Mouse (Mus musculus) MEL (cell line): ENCODE measurements around the gene Shq1. TPM values are rescaled to one million over a fixed set of nuclear protein-coding genes. Genes with fewer than 3 reads are reported as not detected.

Experiments
- DNase-seq: peaks from one replicate; pipeline ENCODE4 v3.0.0; 2011; ENCODE audit warnings: low read depth, low spot score
- H3K27ac ChIP-seq: 2 replicates; pipeline ENCODE4 v1.5.1; 2012; ENCODE audit warnings: low read depth, mild to moderate bottlenecking, control low read depth, low read length, moderate library complexity; ENCODE audit not compliant: control insufficient read depth
- H3K27me3 ChIP-seq, 2 experiments: fragments of 150-350 bp in 1 of 2; sonication (generic) in 1 of 2; 2 replicates each; pipeline ENCODE4 v1.6.1; 2012; ENCODE audit warnings: low read length in 2 of 2, mild to moderate bottlenecking in 2 of 2, improper control_type of control experiment in 1 of 2, moderate library complexity in 1 of 2; ENCODE audit not compliant: insufficient read depth in 2 of 2, control insufficient read depth in 1 of 2
- H3K36me3 ChIP-seq, 2 experiments: 2 replicates each; pipeline ENCODE4 v1.6.1; 2012 to 2014; ENCODE audit warnings: low read length in 2 of 2, improper control_type of control experiment in 1 of 2, inconsistent platforms in 1 of 2, mild to moderate bottlenecking in 1 of 2; ENCODE audit not compliant: insufficient read depth in 2 of 2, control insufficient read depth in 1 of 2
- H3K4me1 ChIP-seq, 2 experiments: fragments of 150-350 bp in 1 of 2; sonication (generic) in 1 of 2; 2 replicates each; pipeline ENCODE4 v1.6.1; 2012; ENCODE audit warnings: low read length in 2 of 2, improper control_type of control experiment in 1 of 2, mild to moderate bottlenecking in 1 of 2; ENCODE audit not compliant: insufficient read depth in 2 of 2, control insufficient read depth in 1 of 2
- H3K4me3 ChIP-seq, 2 experiments: fragments of 150-350 bp in 1 of 2; sonication (generic) in 1 of 2; 2 replicates each; pipeline ENCODE4 v1.5.1; 2012; ENCODE audit warnings: low read depth in 2 of 2, low read length in 2 of 2, mild to moderate bottlenecking in 2 of 2, moderate library complexity in 2 of 2, control low read depth in 1 of 2, improper control_type of control experiment in 1 of 2; ENCODE audit not compliant: control insufficient read depth in 1 of 2, insufficient read depth in 1 of 2
- H3K79me2 ChIP-seq: 2 replicates; pipeline ENCODE4 v1.6.1; 2012; ENCODE audit warnings: mild to moderate bottlenecking, low read length, moderate library complexity; ENCODE audit not compliant: control insufficient read depth, poor library complexity, insufficient read depth
- H3K9ac ChIP-seq: 2 replicates; pipeline ENCODE4 v1.6.1; 2012; ENCODE audit warnings: low read depth, mild to moderate bottlenecking, control low read depth, low read length, moderate library complexity; ENCODE audit not compliant: control insufficient read depth, poor library complexity, severe bottlenecking
- H3K9me3 ChIP-seq: fragments of 150-350 bp; sonication (generic); replicated peaks from 2 replicates; pipeline ENCODE4 v1.6.1; 2012; ENCODE audit warnings: mild to moderate bottlenecking, low read length, improper control_type of control experiment, moderate library complexity; ENCODE audit not compliant: insufficient read depth
- CHD1 ChIP-seq: IDR thresholded peaks from 2 replicates; pipeline ENCODE4 v1.6.1; 2012; ENCODE audit warnings: low read depth, mild to moderate bottlenecking, inconsistent platforms, low read length, improper control_type of control experiment
- CHD2 ChIP-seq: IDR thresholded peaks from 2 replicates; pipeline ENCODE4 v1.6.1; 2011; ENCODE audit warnings: low read length, improper control_type of control experiment
- CTCF ChIP-seq, 3 experiments: IDR thresholded peaks in 2 of 3; conservative IDR thresholded peaks in 1 of 3; 2 replicates each; pipeline ENCODE4 v1.5.1; 2011 to 2012; ENCODE audit warnings: low read length in 3 of 3, low read depth in 2 of 3, mild to moderate bottlenecking in 2 of 3, improper control_type of control experiment in 1 of 3, inconsistent platforms in 1 of 3, mixed read lengths in 1 of 3, moderate library complexity in 1 of 3; ENCODE audit not compliant: control insufficient read depth in 1 of 3, insufficient read depth in 1 of 3, poor library complexity in 1 of 3, severe bottlenecking in 1 of 3
- GABPA ChIP-seq: IDR thresholded peaks from 2 replicates; pipeline ENCODE4 v1.6.1; 2012; ENCODE audit warnings: low read depth, mild to moderate bottlenecking, inconsistent platforms, low read length, improper control_type of control experiment, moderate library complexity
- GATA1 ChIP-seq: IDR thresholded peaks from 2 replicates; pipeline ENCODE4 v1.6.1; 2011; ENCODE audit warnings: low read depth, low read length, improper control_type of control experiment
- HCFC1 ChIP-seq: IDR thresholded peaks from 2 replicates; pipeline ENCODE4 v1.6.1; 2012; ENCODE audit warnings: low read depth, mild to moderate bottlenecking, inconsistent platforms, low read length, improper control_type of control experiment, moderate library complexity
- JUND ChIP-seq: IDR thresholded peaks from 2 replicates; pipeline ENCODE4 v1.6.1; 2011; ENCODE audit warnings: low read depth, mild to moderate bottlenecking, improper control_type of control experiment, low read length
- MAFK ChIP-seq: IDR thresholded peaks from 2 replicates; pipeline ENCODE4 v1.6.1; 2011; ENCODE audit warnings: low read depth, mild to moderate bottlenecking, low read length, improper control_type of control experiment, borderline replicate concordance
- MEF2A ChIP-seq: IDR thresholded peaks from 2 replicates; pipeline ENCODE4 v1.6.1; 2014; ENCODE audit warnings: low read depth, mild to moderate bottlenecking, inconsistent platforms, low read length, improper control_type of control experiment; ENCODE audit not compliant: poor library complexity, insufficient replicate concordance, severe bottlenecking; ENCODE audit errors: extremely low read depth
- MXI1 ChIP-seq: IDR thresholded peaks from 2 replicates; pipeline ENCODE4 v1.6.1; 2011; ENCODE audit warnings: mild to moderate bottlenecking, low read depth, low read length, improper control_type of control experiment
- MYB ChIP-seq: IDR thresholded peaks from 2 replicates; pipeline ENCODE4 v1.6.1; 2011; ENCODE audit warnings: mild to moderate bottlenecking, low read depth, low read length, improper control_type of control experiment
- MYC ChIP-seq: IDR thresholded peaks from 2 replicates; pipeline ENCODE4 v1.6.1; 2011; ENCODE audit warnings: low read depth, mild to moderate bottlenecking, low read length, improper control_type of control experiment, moderate library complexity
- NRF1 ChIP-seq: IDR thresholded peaks from 2 replicates; pipeline ENCODE4 v1.6.1; 2014; ENCODE audit warnings: low read depth, mild to moderate bottlenecking, inconsistent platforms, low read length, improper control_type of control experiment, moderate library complexity; ENCODE audit not compliant: poor library complexity, insufficient read depth, severe bottlenecking
- POLR2A ChIP-seq, 2 experiments: IDR thresholded peaks; 2 replicates each; pipeline ENCODE4 v1.6.1; 2011 to 2012; ENCODE audit warnings: low read length in 2 of 2, mild to moderate bottlenecking in 2 of 2, control low read depth in 1 of 2, improper control_type of control experiment in 1 of 2, low read depth in 1 of 2, moderate library complexity in 1 of 2; ENCODE audit not compliant: control insufficient read depth in 1 of 2, insufficient read depth in 1 of 2, poor library complexity in 1 of 2
- POLR2AphosphoS5 ChIP-seq: IDR thresholded peaks from 2 replicates; pipeline ENCODE4 v1.6.1; 2012; ENCODE audit warnings: low read depth, borderline replicate concordance, mild to moderate bottlenecking, inconsistent platforms, low read length, moderate library complexity, mixed read lengths
- RAD21 ChIP-seq: IDR thresholded peaks from 2 replicates; pipeline ENCODE4 v1.6.1; 2011; ENCODE audit warnings: mild to moderate bottlenecking, low read depth, low read length, improper control_type of control experiment
- SIN3A ChIP-seq: IDR thresholded peaks from 2 replicates; pipeline ENCODE4 v1.6.1; 2012; ENCODE audit warnings: low read length, improper control_type of control experiment, inconsistent platforms
- SMC3 ChIP-seq: IDR thresholded peaks from 2 replicates; pipeline ENCODE4 v1.6.1; 2011; ENCODE audit warnings: low read depth, low read length, improper control_type of control experiment
- USF1 ChIP-seq: IDR thresholded peaks from 2 replicates; pipeline ENCODE4 v1.6.1; 2014; ENCODE audit warnings: low read depth, mild to moderate bottlenecking, inconsistent platforms, low read length, improper control_type of control experiment, moderate library complexity
- ZMIZ1 ChIP-seq: IDR thresholded peaks from 2 replicates; pipeline ENCODE4 v1.6.1; 2012; ENCODE audit warnings: low read depth, mild to moderate bottlenecking, inconsistent platforms, low read length, improper control_type of control experiment, moderate library complexity
- ZNF384 ChIP-seq: IDR thresholded peaks from 2 replicates; pipeline ENCODE4 v1.6.1; 2012; ENCODE audit warnings: low read depth, mild to moderate bottlenecking, inconsistent platforms, low read length, improper control_type of control experiment
- polyA plus RNA-seq, 2 experiments: library from polyadenylated mRNA; stranded (reverse) in 1 of 2; unstranded in 1 of 2; fragments of >175 nt in 1 of 2; fragments of >200 nt in 1 of 2; gene quantifications; 2 replicates each; pipeline versions ENCODE4 v1.2.1 to v1.2.4; 2012; ENCODE audit warnings: low replicate concordance in 2 of 2, low read depth in 1 of 2; ENCODE audit not compliant: insufficient read length in 2 of 2, insufficient read depth in 1 of 2, missing spikeins in 1 of 2
- total RNA-seq: library from RNA; depleted of rRNA; stranded (reverse); fragments of 300-350 nt; gene quantifications from 2 replicates; pipeline ENCODE4 v1.2.3, GENCODE M21; 2012

Gene Shq1
- total and polyA plus RNA-seq, 3 experiments = 20.2 to 23.5 TPM; not detected in 1

- H3K4me1 ChIP-seq = peaks cover 0 to 17% of the 10 kb centered on the region in 2 experiments; a peak in 3 of 4 replicates
Observed at GRCm38 (mm10) chr6:100716152-100716551, 45.2 kb upstream of the Shq1 start.

GRCm38 (mm10) chr6:100715296-100715828 lies 44.4 kb upstream of the Shq1 start:
- TF ChIP-seq SMC3 = no peak
- TF ChIP-seq MYB = no peak
- no peak for TF ChIP-seq CHD1
- TF ChIP-seq POLR2AphosphoS5 = no peak
- no peak for TF ChIP-seq MAFK
- TF ChIP-seq HCFC1 = no peak
- TF ChIP-seq USF1 = no peak
- no peak for TF ChIP-seq JUND
- no peak for TF ChIP-seq SIN3A
- TF ChIP-seq GATA1 = no peak
- TF ChIP-seq, all 39 proteins: peak for 0
- peaks cover 0 to 2% of the 10 kb centered on the region in 2 experiments; a peak in 2 of 4 replicates for H3K36me3 ChIP-seq
- H3K27ac ChIP-seq = no peak overlapping the region
- no peaks in the 10 kb centered on the region for H3K79me2 ChIP-seq
- peaks cover 4 to 5% of the 10 kb centered on the region in 2 experiments; a peak in 3 of 4 replicates for H3K27me3 ChIP-seq
- peaks cover 0 to 9% of the 10 kb centered on the region in 2 experiments; a peak in 3 of 4 replicates for H3K4me1 ChIP-seq
- no peaks in the 10 kb centered on the region for H3K9me3 ChIP-seq
- H3K9ac ChIP-seq = no peak overlapping the region
- no peak overlapping the region for H3K4me3 ChIP-seq
- DNase-seq = no peak

More at GRCm38 (mm10) chr6:100716152-100716551, 45.2 kb upstream of the Shq1 start:
- TF ChIP-seq NRF1 (no peak), MYC (no peak), JUND (no peak), POLR2A (IDR thresholded peaks at IDR 0.05; ENCODE audit: control insufficient read depth in 1 of 2, insufficient read depth in 1 of 2, low read depth in 1 of 2, low read length in 2 of 2, poor library complexity in 1 of 2) (no peak)
- Histone ChIP-seq H3K9ac (no peak overlapping the region), H3K27ac (no peak overlapping the region), H3K9me3 (no peaks in the 10 kb centered on the region), H3K4me3 (no peak overlapping the region), H3K27me3 (peaks cover 4 to 5% of the 10 kb centered on the region in 2 experiments; a peak in 3 of 4 replicates), H3K79me2 (no peaks in the 10 kb centered on the region), H3K36me3 (peaks cover 0 to 5% of the 10 kb centered on the region in 2 experiments; a peak in 2 of 4 replicates)
- no peak for DNase-seq

GRCm38 (mm10) chr6:100710866-100711265 lies 39.9 kb upstream of the Shq1 start:
- Histone ChIP-seq H3K27me3 (peaks cover 4 to 5% of the 10 kb centered on the region in 2 experiments; a peak in 3 of 4 replicates), H3K27ac (no peak overlapping the region), H3K4me1 (peaks cover 3 to 25% of the 10 kb centered on the region in 2 experiments; a peak in 3 of 4 replicates), H3K79me2 (no peaks in the 10 kb centered on the region), H3K36me3 (peaks cover 0 to 15% of the 10 kb centered on the region in 2 experiments; a peak in 2 of 4 replicates), H3K9ac (no peak overlapping the region), H3K9me3 (no peaks in the 10 kb centered on the region), H3K4me3 (no peak overlapping the region)
- DNase-seq = no peak
- TF ChIP-seq ZNF384 (no peak), CTCF (IDR thresholded peaks at IDR 0.05 in 2 of 3, conservative IDR thresholded peaks at IDR 0.05 in 1 of 3; ENCODE audit: control insufficient read depth in 1 of 3, insufficient read depth in 1 of 3, low read depth in 2 of 3, low read length in 3 of 3, poor library complexity in 1 of 3, severe bottlenecking in 1 of 3) (no peak), RAD21 (no peak), CHD2 (no peak), MAFK (no peak), MXI1 (no peak), MEF2A (no peak), GABPA (no peak), ZMIZ1 (no peak)
